Mouse (Mus musculus): ENCODE data around the gene Cdk5. TPM values are rescaled to one million over a fixed set of nuclear protein-coding genes. Genes with fewer than 3 reads are reported as not detected.
A peak's percentile ranks its signal among the peaks of the same experiment; 100 is the strongest.

The Cdk5 gene
- total RNA-seq (2021): 100 to 1,000 TPM; 126 to 130 TPM

- DNase-seq (ENCODE audit: extremely low spot score in 1 of 2, low spot score in 1 of 2): peak; percentile 90 to 93
These were observed at the start of gene Cdk5, which contains the start of gene Slc4a2 for GRCm38 (mm10) chr5:24423129-24424003. Cdk5 (minus strand) TSS chr5:24423530. Slc4a2 (plus strand) TSS chr5:24423837.

GRCm38 (mm10) chr5:24470600-24470999 is 47.3 kb upstream of the Cdk5 start:
- peak in 1 of 2 experiments; percentile 80 for DNase-seq (ENCODE audit: extremely low spot score in 1 of 2, low spot score in 1 of 2)

- no peak for DNase-seq (ENCODE audit: extremely low spot score in 1 of 2, low spot score in 1 of 2)
These were observed 43.4 kb upstream of the Cdk5 start for GRCm38 (mm10) chr5:24466762-24467161.

DNA sequence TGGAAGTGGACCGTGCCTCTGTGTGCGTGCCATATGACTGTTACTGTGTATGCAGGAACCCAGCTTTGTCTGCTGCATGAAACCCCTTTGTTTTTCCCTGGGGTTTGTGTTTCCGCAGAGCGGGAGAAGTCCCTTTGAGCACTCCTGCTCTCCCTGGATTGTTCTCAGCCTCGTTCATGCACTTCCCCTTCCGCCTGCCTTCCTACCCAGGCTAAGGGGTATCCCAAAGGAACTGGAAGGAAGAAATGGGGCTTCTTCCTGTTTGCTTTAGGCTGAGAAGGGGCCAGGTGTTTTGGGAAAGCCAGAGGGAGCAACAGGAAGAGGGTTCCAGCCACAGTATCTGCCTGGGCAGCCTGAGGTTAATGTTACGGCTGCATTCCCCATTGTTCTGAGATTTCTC is 32.3 kb upstream of the Cdk5 start:
- DNase-seq (ENCODE audit: extremely low spot score in 1 of 2, low spot score in 1 of 2): no peak

DNA sequence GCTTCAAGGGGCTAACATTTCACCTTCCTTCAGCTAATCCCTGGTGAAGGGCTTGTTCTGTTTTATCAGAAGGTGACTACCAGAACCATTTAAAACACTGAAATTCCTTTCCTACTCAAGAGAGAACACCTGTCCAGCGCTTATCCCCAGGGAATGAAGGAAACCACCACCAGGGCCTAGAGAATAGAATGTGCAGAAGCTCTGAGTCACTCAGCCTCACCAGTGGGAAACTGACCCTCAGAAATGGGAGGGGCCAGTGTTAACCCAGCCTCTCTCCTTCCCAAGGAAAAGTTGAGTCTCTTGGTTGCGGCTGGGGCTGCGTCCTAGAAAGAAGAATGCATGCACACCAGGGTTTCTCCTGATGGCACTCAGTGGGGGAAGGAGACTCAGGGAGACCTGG is 31.7 kb upstream of the Cdk5 start:
- no peak for DNase-seq (ENCODE audit: extremely low spot score in 1 of 2, low spot score in 1 of 2)

GRCm38 (mm10) chr5:24453985-24454303 is 30.6 kb upstream of the Cdk5 start:
- no peak for DNase-seq (ENCODE audit: extremely low spot score in 1 of 2, low spot score in 1 of 2)

DNA sequence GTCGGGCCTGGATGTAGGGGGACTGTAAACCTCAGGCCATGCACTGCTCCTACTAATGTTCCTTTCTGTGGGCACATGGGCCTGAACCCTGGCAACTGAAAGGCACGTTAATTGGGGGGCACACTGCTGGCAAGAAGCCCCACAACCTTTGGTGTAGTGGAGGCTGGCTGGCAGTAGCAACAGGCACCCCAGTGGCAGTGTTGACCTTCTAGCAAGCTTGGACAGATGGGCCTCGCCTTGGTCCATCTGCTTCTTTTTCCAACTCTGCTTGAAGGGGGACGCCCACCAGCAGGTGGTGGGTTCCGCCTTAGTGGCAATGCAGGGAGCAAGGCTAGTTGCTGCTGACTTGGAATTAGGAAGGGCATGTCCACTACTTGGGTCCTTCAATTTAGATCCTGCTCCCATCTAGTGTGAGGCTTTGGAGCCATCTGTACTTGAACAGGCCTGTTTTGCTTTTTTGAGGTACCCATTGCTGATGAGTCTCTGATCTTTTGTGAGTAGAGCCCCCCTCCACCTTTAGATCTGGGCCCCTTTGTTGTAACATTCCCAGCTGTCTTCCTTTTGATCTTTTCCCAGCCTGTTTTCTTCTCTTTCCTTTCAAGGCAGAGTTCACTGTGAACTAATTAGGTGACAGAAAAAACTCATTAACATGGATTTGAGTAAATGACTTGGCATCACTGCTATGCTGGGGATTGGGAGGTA is 30.1 kb upstream of the Cdk5 start:
- DNase-seq (ENCODE audit: extremely low spot score in 1 of 2, low spot score in 1 of 2): no peak

GRCm38 (mm10) chr5:24452691-24453233 is 29.4 kb upstream of the Cdk5 start:
- peak in 1 of 2 experiments; percentile 32 for DNase-seq (ENCODE audit: extremely low spot score in 1 of 2, low spot score in 1 of 2)

GRCm38 (mm10) chr5:24452030-24452690 is 28.8 kb upstream of the Cdk5 start, which contains the start of gene Agap3:
Agap3 (plus strand) TSS chr5:24452177.
- peak in 1 of 2 experiments; percentile 39 for DNase-seq (ENCODE audit: extremely low spot score in 1 of 2, low spot score in 1 of 2)

DNA sequence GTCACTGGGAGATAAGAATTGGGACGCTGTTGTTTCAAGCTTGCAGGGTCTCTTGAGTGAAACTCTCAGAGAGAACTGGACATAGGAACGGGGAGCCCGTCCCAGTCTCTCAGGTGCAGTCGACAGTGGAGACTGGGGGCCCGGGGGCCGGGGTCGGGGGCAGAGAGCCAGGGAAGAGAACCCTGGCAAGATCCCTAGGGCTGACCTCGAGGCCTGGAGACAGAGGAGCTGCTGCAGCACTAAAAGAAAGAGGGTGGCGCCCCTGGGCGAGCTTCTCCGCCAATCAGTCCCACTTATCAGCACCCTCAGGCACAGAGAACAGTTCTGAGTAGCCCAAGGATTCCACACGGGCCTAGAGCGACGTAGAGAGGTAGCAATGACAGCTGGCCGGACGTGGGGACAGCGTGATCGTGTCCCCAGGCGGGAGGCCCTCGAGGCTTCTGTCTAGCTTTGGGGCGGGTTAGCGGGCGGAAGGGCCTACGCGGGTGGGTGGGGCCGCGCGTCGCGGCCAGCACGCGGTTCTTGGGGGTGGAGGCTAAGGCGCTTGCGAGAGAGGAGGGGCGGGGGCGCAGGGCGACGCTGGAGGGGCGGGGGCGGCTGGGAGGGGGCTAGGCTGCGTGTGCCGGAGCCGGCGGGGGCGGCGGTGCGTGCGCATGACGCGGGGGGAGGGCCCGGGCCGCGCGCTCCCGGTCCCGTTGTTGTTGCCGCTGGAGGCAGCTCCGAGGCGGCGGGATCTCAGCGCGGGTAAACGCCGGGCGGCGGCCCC is 28.1 kb upstream of the Cdk5 start:
- peak; percentile 72 to 82 for DNase-seq (ENCODE audit: extremely low spot score in 1 of 2, low spot score in 1 of 2)

DNA sequence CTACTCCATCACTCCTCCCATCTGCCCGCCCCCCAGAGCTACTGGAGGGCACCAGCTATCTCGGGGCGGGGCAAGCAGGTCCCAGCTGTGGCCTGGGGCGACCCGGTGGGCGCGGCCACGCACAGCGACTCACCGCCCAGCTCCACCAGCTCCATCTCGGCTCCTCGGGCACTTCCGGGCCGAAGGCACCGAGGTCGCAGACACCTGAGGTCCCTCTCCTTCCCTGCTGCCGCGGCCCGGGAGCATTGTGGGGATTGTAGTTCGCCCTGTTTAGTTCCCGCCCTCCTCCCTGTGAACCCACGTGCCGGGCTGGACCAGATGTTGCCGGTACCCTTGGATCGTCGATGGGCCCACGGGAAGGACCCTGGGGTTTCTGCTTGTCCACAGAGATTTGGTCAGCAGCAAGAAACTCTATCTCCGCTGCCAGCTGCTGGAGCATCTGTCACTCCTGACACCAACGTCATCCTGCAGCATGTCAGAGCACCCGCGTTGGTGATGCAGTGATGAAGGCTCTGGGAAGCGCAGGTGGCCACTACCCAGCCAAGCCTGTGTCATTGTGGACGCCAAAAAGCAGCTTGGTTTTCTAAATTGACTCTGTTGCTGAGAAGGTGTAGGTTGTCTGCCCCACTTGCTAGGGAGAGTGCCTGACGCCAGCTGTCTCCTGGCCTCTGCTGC is 24.4 kb upstream of the Cdk5 start, which contains the start of gene Tmub1:
TSS of gene Tmub1 (minus strand) at position 231 of the 675 bp plus-strand sequence.
- DNase-seq (ENCODE audit: extremely low spot score in 1 of 2, low spot score in 1 of 2): peak; percentile 69 to 80

DNA sequence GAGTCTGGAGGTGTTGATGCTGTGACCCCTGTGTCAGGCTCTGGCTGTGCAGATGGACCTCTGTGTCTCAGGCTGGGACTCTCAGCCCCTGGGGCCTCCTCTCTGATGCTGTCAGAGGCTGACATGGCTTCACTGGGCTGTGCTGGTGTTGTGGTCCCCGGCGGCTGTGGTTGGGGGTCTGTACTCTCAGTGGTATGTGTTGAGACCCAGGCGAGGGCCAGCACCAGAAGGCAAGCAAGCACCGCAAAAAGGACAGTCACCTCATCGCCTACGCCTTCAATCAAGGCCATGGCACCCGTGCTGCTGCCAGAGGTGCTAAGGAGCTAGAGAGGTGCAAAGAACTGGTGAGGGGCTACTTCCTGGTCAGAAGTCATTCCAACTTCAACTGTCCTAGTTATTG is 23.3 kb upstream of the Cdk5 start:
- no peak for DNase-seq (ENCODE audit: extremely low spot score in 1 of 2, low spot score in 1 of 2)

GRCm38 (mm10) chr5:24445428-24446080 is 22.2 kb upstream of the Cdk5 start:
- DNase-seq (ENCODE audit: extremely low spot score in 1 of 2, low spot score in 1 of 2): no peak

DNA sequence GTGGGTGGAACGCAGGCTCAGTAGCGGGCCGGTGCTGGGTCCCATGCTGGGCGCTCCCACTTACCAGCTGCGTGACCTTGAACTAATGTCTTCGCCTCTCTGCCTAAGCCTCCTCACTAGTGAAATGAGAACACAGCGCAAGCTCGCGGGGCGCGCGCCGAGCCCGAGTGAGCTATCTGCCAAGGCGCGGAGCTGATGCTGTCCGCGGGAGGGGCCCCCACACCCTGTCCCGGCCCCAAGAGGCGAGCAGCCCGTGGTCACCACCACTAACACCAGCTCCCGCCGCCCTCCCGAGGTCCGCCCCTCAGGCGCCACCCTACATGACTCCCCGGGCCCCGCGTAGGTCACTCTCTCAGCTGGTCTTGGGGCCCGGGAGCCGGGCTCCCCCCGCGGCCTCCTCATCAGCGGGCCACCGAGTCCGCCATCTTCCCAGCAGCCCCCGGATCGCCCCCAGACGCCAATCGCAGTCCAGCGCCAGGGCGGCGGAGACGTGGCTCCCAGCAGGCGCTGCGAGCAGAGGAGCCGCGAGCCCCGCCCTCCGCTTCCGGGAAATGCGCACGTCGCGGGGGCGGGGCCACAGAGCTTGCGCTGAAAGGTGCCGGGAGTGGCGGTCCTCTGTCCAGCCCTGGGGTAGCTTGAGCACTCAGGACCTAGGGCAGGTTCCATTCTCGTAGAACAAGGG is 21.6 kb upstream of the Cdk5 start, which contains the start of gene Fastk:
TSS of gene Fastk (minus strand) at position 542 of the 682 bp plus-strand sequence.
- DNase-seq (ENCODE audit: extremely low spot score in 1 of 2, low spot score in 1 of 2): peak; percentile 90 to 96

DNA sequence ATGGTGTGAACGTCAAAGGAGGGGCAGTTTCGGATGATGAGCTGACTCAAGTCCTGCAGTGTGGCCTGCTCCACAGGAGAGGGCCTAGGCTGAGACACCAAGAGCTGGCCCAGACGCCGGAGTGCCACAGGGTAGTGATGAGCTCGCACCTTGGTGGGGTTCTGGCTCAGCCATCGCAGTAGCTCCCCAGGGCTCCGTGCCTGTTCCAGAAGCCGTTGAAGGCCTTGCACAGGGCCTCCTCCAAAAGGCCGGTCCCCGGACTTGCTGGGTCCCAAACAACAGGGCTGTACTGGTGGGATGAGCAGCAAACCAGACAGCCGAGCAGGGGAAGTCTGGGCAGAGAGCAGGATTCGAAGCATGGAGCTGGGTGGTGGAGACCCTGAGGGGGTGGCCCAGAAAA is 20.6 kb upstream of the Cdk5 start:
- DNase-seq (ENCODE audit: extremely low spot score in 1 of 2, low spot score in 1 of 2): no peak

DNA sequence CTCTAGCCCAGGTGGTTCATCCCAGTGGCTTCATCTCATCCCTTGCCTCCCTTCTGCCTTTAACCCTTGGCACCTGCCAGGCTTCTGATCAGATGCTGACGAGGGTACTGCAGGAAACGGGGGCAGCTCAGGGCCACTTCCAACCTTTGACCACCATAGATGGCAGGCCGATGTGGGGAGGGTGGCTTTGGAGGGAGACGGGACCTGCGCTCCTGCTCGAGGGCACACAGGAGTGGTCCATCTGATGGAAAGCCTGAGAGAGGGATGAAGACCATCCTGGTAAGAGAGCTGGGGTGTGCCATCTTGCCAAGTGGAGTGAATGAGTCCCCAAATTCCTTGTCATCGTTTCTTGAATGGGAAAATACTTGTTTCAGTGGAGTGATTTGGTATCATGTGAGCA is 19.9 kb upstream of the Cdk5 start:
- no peak for DNase-seq (ENCODE audit: extremely low spot score in 1 of 2, low spot score in 1 of 2)

- DNase-seq (ENCODE audit: extremely low spot score in 1 of 2, low spot score in 1 of 2): no peak
These were observed 18.7 kb upstream of the Cdk5 start for GRCm38 (mm10) chr5:24442029-24442428.

GRCm38 (mm10) chr5:24441187-24441586 is 17.9 kb upstream of the Cdk5 start:
- DNase-seq (ENCODE audit: extremely low spot score in 1 of 2, low spot score in 1 of 2): no peak
